In the genomic region with DNA sequence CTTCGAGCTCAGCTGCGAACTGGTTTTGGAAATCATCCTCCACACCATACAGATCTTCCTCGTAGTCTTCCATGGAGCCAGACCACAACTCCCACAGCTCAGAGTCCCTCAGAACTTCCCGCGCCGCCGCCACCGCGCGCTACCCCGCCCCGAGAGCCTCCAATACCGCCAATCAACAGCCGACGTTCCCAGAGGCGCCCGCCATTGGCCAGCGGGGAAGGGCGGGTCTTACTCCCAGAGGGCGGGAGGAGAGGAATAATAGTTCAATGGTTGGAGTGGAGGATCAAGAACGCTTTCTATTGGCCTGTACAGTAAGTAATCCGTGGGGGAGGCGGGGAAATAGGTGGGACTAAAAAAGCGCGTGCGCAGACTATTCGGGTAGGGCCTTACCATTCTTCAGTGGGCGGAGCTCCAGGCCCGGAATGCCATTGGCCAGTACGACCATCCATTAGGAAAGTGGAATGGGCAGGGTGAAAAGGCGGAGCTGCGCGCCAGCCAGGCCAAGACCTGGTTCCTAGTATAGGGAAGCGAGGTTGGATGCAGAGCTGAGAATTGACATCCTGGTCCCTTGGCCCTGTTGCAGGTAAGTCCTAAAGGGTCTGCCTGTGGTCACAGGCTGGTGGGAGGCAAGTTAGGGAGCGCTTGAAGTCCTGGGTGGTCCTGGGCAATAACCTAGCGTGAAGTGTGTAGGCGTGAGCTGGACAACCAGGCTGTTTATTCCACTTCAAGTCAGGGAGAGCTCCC, we compare ENCODE assay signal across 8 mouse cellular contexts. TPM values are rescaled to one million over a fixed set of nuclear protein-coding genes. Genes with fewer than 3 reads are reported as not detected.
DNase-seq lines count a peak whose midpoint lies in the region; ATAC-seq and TF ChIP-seq lines count a peak whose summit lies in the region.

Chtf18 (minus strand) TSS at position 155 of the 744 bp plus-strand sequence.
Rpusd1 (plus strand) TSS at position 406 of the 744 bp plus-strand sequence.

- H3K9me3 ChIP-seq in G1E (replicated peaks) = no peaks in the 10 kb centered on the region
- H3K9me3 ChIP-seq in forebrain, embryonic 16.5 days (ENCODE audit: control insufficient read depth, low read length) = no peaks in the 10 kb centered on the region
- no peaks in the 10 kb centered on the region for H3K9me3 ChIP-seq in lung, embryonic 14.5 days (ENCODE audit: low read depth, low read length)

- peak; percentile 94 for ATAC-seq in G1E (ENCODE audit: extremely low read depth, insufficient number of reproducible peaks, low FRiP score, poor library complexity, severe bottlenecking)
- ATAC-seq in forebrain, embryonic 16.5 days = peak; percentile 99
- peak; percentile 98 for ATAC-seq in lung, embryonic 14.5 days (ENCODE audit: insufficient read depth)

- no peak for TF ChIP-seq CTCF in G1E (IDR thresholded peaks at IDR 0.05; ENCODE audit: low read depth, low read length)
- no peak for TF ChIP-seq CTCF in layer of hippocampus, adult 2 months (conservative IDR thresholded peaks at IDR 0.05)
- no peak for TF ChIP-seq CTCF in lung, embryonic 14.5 days (IDR thresholded peaks at IDR 0.05; ENCODE audit: low read depth)
- TF ChIP-seq CTCF in olfactory bulb, adult 2 months (IDR thresholded peaks at IDR 0.05; ENCODE audit: insufficient read depth, low read depth, low read length) = no peak
- 0 out of 2 replicates have a peak, but pooled peaks have one; percentile 50 for TF ChIP-seq CTCF in thymus, adult 2 months (IDR thresholded peaks at IDR 0.05; ENCODE audit: borderline replicate concordance, control insufficient read depth, extremely low read depth, insufficient read depth, low read length, poor library complexity)

- H3K27me3 ChIP-seq in G1E (ENCODE audit: insufficient read depth, low read length) = no peaks in the 10 kb centered on the region; the same call in 1 of the 2 replicates
- H3K27me3 ChIP-seq in forebrain, embryonic 16.5 days (replicated peaks; ENCODE audit: control insufficient read depth, insufficient read depth, low read length) = no peaks in the 10 kb centered on the region
- H3K27me3 ChIP-seq in lung, embryonic 14.5 days (ENCODE audit: insufficient read depth, low read length) = no peaks in the 10 kb centered on the region
- no peaks in the 10 kb centered on the region for H3K27me3 ChIP-seq in thymus, adult 2 months (ENCODE audit: control insufficient read depth, insufficient read depth, low read length)

- DNase-seq in G1E (ENCODE audit: low spot score) = peak; percentile 100
- DNase-seq in cerebellum, adult 18-20 months = peak; percentile 99 to 100
- peak; percentile 97 to 98 for DNase-seq in heart, postnatal 36 days
- peak; percentile 97 to 100 for DNase-seq in layer of hippocampus, adult 2 months (ENCODE audit: low spot score in 2 of 2)
- DNase-seq in lung, embryonic 14.5 days = peak; percentile 100
- peak; percentile 98 for DNase-seq in thymus, adult 2 months

- H3K4me3 ChIP-seq in G1E (ENCODE audit: low read depth, low read length) = peak within 1 kb of the TSS; percentile 91
- H3K4me3 ChIP-seq in forebrain, embryonic 16.5 days (replicated peaks; ENCODE audit: low read length) = peak within 1 kb of the TSS; percentile 79
- peak within 1 kb of the TSS; percentile 84 for H3K4me3 ChIP-seq in layer of hippocampus, adult 2 months
- peak within 1 kb of the TSS; percentile 69 for H3K4me3 ChIP-seq in lung, embryonic 14.5 days (ENCODE audit: low read depth, low read length)
- H3K4me3 ChIP-seq in olfactory bulb, adult 2 months (ENCODE audit: insufficient read depth, low read depth, low read length) = peak within 1 kb of the TSS; percentile 98
- peak within 1 kb of the TSS; percentile 67 for H3K4me3 ChIP-seq in thymus, adult 2 months (ENCODE audit: control insufficient read depth, insufficient read depth, low read length)

- under 1% methylated on average over 37 of the region's 37 CpGs for WGBS in forebrain, embryonic 16.5 days
- under 1% methylated on average over 37 of the region's 37 CpGs for WGBS in lung, embryonic 14.5 days
- under 1% methylated on average over 37 of the region's 37 CpGs for WGBS in olfactory bulb, adult 2 months
- 2% methylated on average over 37 of the region's 37 CpGs for WGBS in thymus, adult 2 months

- intact Hi-C loops in heart, postnatal 36 days (cut with DNase I) = no loop called here

- H3K4me2 ChIP-seq in forebrain, embryonic 16.5 days (ENCODE audit: low read length) = peak within 1 kb of the TSS; percentile 88
- peak within 1 kb of the TSS; percentile 95 for H3K4me2 ChIP-seq in lung, embryonic 14.5 days

- H3K27ac ChIP-seq in forebrain, embryonic 16.5 days (ENCODE audit: low read length) = peak within 1 kb of the TSS; percentile 57
- peak within 1 kb of the TSS; percentile 86 for H3K27ac ChIP-seq in layer of hippocampus, adult 2 months
- no peak within 1 kb of the TSS for H3K27ac ChIP-seq in lung, embryonic 14.5 days (ENCODE audit: low read depth)
- peak within 1 kb of the TSS; percentile 73 for H3K27ac ChIP-seq in olfactory bulb, adult 2 months (ENCODE audit: insufficient read depth, low read depth, low read length)
- H3K27ac ChIP-seq in thymus, adult 2 months (ENCODE audit: control insufficient read depth, insufficient read depth, low read length) = no peak within 1 kb of the TSS

- peak within 1 kb of the TSS; percentile 85 for H3K9ac ChIP-seq in forebrain, embryonic 16.5 days (replicated peaks; ENCODE audit: low read depth, low read length)
- peak within 1 kb of the TSS; percentile 90 for H3K9ac ChIP-seq in lung, embryonic 14.5 days

- H3K4me1 ChIP-seq in G1E (ENCODE audit: insufficient read depth, low read depth, low read length) = peaks cover 50% of the 10 kb centered on the region
- peaks cover 18% of the 10 kb centered on the region for H3K4me1 ChIP-seq in forebrain, embryonic 16.5 days (replicated peaks; ENCODE audit: control insufficient read depth, insufficient read depth, low read length)
- H3K4me1 ChIP-seq in lung, embryonic 14.5 days (ENCODE audit: insufficient read depth) = peaks cover 11% of the 10 kb centered on the region; the same call in 1 of the 2 replicates
- H3K4me1 ChIP-seq in olfactory bulb, adult 2 months (ENCODE audit: control insufficient read depth, insufficient read depth, low read length) = peaks cover 19% of the 10 kb centered on the region
- peaks cover 16% of the 10 kb centered on the region for H3K4me1 ChIP-seq in thymus, adult 2 months (replicated peaks; ENCODE audit: control insufficient read depth, insufficient read depth, low read length)

- TF ChIP-seq POLR2A in olfactory bulb, adult 2 months (IDR thresholded peaks at IDR 0.05; ENCODE audit: insufficient read depth, low read depth, low read length) = peak; percentile 72
- no peak for TF ChIP-seq POLR2A in thymus, adult 2 months (IDR thresholded peaks at IDR 0.05; ENCODE audit: control insufficient read depth, extremely low read depth, insufficient read depth, low read length, poor library complexity)

- H3K36me3 ChIP-seq in G1E (replicated peaks) = peaks cover 76% of the 10 kb centered on the region
- no peaks in the 10 kb centered on the region for H3K36me3 ChIP-seq in forebrain, embryonic 16.5 days (ENCODE audit: control insufficient read depth, insufficient read depth)
- H3K36me3 ChIP-seq in lung, embryonic 14.5 days (ENCODE audit: insufficient read depth) = peaks cover 42% of the 10 kb centered on the region
- H3K36me3 ChIP-seq in thymus, adult 2 months (ENCODE audit: control insufficient read depth, insufficient read depth, low read length) = no peaks in the 10 kb centered on the region

RNA-seq across cellular contexts. Expression of gene Chtf18, which starts in this region (rescaled TPM):
- total RNA-seq in G1E (2014; fragmentation: Nextera tagmentation) (7.3 and 17.7 TPM in 2 replicates), G1E (2017) (24.4 and 26.2 TPM in 2 replicates)
- 80.9 and 89.1 TPM in 2 replicates for polyA plus RNA-seq in G1E (2012)
- 12.7 and 13.2 TPM in 2 replicates for polyA plus RNA-seq in forebrain, embryonic 16.5 days (2015; fragmentation: Nextera tagmentation; extraction: Ambion mirVana)
- total RNA-seq in heart, postnatal 36 days (2021) = 1 to 10 TPM; 1.0 to 2.1 TPM
- 1 to 10 TPM; 1.2 to 1.8 TPM for total RNA-seq in layer of hippocampus, adult 2 months (2021)
- 27.1 and 32.3 TPM in 2 replicates for polyA plus RNA-seq in lung, embryonic 14.5 days (2014; fragmentation: Nextera tagmentation; extraction: Ambion mirVana)
- not detected in 2 replicates for polyA plus RNA-seq in olfactory bulb, adult 2 months (2012; ENCODE audit: insufficient read depth, insufficient read length, low replicate concordance, missing spikeins)
- 36.7 and 49.5 TPM in 2 replicates for polyA plus RNA-seq in thymus, adult 2 months (2012; rRNA removed)

RNA-seq across cellular contexts. Expression of gene Rpusd1, which starts in this region (rescaled TPM):
- 7.5 and 7.8 TPM in 2 replicates for total RNA-seq in G1E (2014; fragmentation: Nextera tagmentation)
- total RNA-seq in G1E (2017) = 3.6 and 4.2 TPM in 2 replicates
- 28.2 and 30.1 TPM in 2 replicates for polyA plus RNA-seq in G1E (2012)
- polyA plus RNA-seq in forebrain, embryonic 16.5 days (2015; fragmentation: Nextera tagmentation; extraction: Ambion mirVana) = 28.1 and 29.1 TPM in 2 replicates
- 1 to 10 TPM; 3.7 to 5.1 TPM for total RNA-seq in heart, postnatal 36 days (2021)
- 10 to 100 TPM; 54.5 to 56.9 TPM for total RNA-seq in layer of hippocampus, adult 2 months (2021)
- polyA plus RNA-seq in lung, embryonic 14.5 days (2014; fragmentation: Nextera tagmentation; extraction: Ambion mirVana) = 22.1 and 22.6 TPM in 2 replicates
- polyA plus RNA-seq in olfactory bulb, adult 2 months (2012; ENCODE audit: insufficient read depth, insufficient read length, low replicate concordance, missing spikeins) = not detected in 2 replicates
- polyA plus RNA-seq in thymus, adult 2 months (2012; rRNA removed) = 68.6 and 69.2 TPM in 2 replicates

Comparison
In these comparisons a context has a peak if more than half of its experiments do, and no peak if none do; other contexts are left out.
1. RNA of gene Rpusd1 (total RNA-seq): 54.5 to 56.9 TPM in layer of hippocampus, adult 2 months; 3.6 to 7.8 TPM in G1E and 3.7 to 5.1 TPM in heart, postnatal 36 days; every median in the first group is over 4 times any median in the second.
2. RNA of gene Chtf18 (polyA plus RNA-seq): 80.9 to 89.1 TPM in G1E, 36.7 to 49.5 TPM in thymus, adult 2 months, 27.1 to 32.3 TPM in lung, embryonic 14.5 days and 12.7 to 13.2 TPM in forebrain, embryonic 16.5 days; not detected in olfactory bulb, adult 2 months; every median in the first group is over 10 times any median in the second.
3. RNA of gene Rpusd1 (polyA plus RNA-seq): 68.6 to 69.2 TPM in thymus, adult 2 months, 28.1 to 29.1 TPM in forebrain, embryonic 16.5 days, 28.2 to 30.1 TPM in G1E and 22.1 to 22.6 TPM in lung, embryonic 14.5 days; not detected in olfactory bulb, adult 2 months; every median in the first group is over 10 times any median in the second.
4. H3K27ac ChIP-seq: peak in forebrain, embryonic 16.5 days (single experiment), layer of hippocampus, adult 2 months (single experiment) and olfactory bulb, adult 2 months (single experiment); none in lung, embryonic 14.5 days (single experiment) and thymus, adult 2 months (single experiment).
5. Peak in every context shown above with its lines, with median percentiles within 50 percentile points of each other: ATAC-seq, DNase-seq and H3K4me3 ChIP-seq.